Mouse (Mus musculus) heart, adult 18-20 months (tissue): Measurements from ENCODE around the gene Gm44502. TPM values are rescaled to one million over a fixed set of nuclear protein-coding genes. Genes with fewer than 3 reads are reported as not detected.
A peak's percentile ranks its signal among the peaks of the same experiment; 100 is the strongest.

ENCODE experiments used
- DNase-seq, 2 experiments: peaks; one replicate each; pipeline ENCODE4 v3.0.0; 2021 to 2022; ENCODE audit warnings: mixed read lengths in 1 of 2
- long read RNA-seq, 2 experiments: library from polyadenylated mRNA; stranded (forward); transcript quantifications; one replicate each; pipeline ENCODE4 v2.0.0; 2021
- total RNA-seq, 2 experiments: library from RNA; stranded (reverse); gene quantifications; 2 replicates each; pipeline ENCODE4 v1.2.3; 2021

Gm44502 gene
- 1 to 10 TPM; 4.6 to 5.0 TPM for total RNA-seq
- long read RNA-seq, experiment 1, partial matches to known transcripts = 7 of 11 reads
- long read RNA-seq, experiment 1, other reads (novel, unspliced or antisense) = 4 of 11 reads
- long read RNA-seq, experiment 2, partial matches to known transcripts = 14 of 18 reads
- long read RNA-seq, experiment 2, other reads (novel, unspliced or antisense) = 4 of 18 reads

DNA sequence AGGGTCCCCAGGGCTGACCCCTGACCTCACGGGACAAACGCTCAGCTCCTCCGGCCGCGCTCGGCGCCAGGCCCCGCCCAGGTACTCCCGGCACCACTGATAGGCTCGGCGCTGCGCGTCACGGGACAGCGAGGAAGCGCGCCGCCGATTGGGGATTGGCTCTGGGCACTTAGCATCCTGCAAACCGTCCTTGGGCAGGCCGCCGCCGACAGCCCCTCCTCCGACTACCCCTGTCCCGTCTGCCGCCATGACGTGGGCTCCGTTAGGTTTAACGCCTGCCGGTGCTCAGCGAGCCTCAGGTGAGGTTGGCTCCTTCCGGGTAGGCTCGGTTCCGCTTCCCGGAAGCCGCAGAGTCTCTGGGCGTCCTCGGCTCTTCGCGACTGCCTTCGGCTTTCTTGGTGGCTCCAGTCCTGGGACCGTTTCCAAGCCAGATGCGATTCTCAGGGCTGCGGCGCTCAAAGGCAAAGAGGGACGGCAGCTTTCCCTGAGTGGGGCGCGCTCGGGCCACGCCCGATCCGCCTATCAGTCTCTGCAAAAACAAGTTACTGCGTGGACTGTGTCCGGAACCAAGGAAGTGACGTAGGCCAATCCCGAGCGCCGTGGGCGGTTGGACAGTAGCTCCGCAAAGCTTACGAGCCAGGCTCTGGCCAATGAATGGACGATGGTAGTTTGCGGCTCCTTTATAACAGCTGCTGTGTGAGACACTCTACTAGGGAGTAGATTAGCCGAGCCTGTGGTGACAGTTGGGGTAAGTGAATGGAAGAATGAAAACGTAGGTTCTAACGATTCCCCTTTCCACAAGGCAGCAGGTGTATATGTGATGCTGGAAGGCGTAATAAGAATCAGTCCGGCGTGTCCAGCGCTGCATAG lies at the start of gene Gm44502, which contains the start of the genes C730034F03Rik and Chkb:
Gene Gm44502 (minus strand): TSS at position 345 of the 870 bp plus-strand sequence.
Gene C730034F03Rik (plus strand): TSS at position 238 of the 870 bp plus-strand sequence.
Gene Chkb (minus strand): TSS at position 557 of the 870 bp plus-strand sequence.
- DNase-seq = peak; percentile 93 to 96

DNA sequence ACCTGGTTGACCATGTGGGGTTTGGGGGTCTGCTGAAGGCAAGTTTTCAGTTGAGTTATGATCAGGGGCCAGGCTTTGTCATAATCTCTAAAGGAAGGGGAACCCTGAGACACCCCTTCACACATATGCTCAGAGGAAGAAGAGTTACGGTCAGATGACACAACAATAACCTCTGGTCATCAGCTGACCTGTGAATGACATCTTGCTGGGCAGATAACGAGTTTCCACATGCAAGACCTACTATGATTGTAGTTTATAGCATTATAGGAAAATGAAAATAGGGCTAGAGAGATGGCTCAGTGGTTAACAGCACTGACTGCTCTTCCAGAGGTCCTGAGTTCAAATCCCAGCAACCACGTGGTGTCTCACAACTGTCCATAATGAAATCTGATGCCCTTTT lies 49.1 kb upstream of the Gm44502 start:
- no peak for DNase-seq

DNA sequence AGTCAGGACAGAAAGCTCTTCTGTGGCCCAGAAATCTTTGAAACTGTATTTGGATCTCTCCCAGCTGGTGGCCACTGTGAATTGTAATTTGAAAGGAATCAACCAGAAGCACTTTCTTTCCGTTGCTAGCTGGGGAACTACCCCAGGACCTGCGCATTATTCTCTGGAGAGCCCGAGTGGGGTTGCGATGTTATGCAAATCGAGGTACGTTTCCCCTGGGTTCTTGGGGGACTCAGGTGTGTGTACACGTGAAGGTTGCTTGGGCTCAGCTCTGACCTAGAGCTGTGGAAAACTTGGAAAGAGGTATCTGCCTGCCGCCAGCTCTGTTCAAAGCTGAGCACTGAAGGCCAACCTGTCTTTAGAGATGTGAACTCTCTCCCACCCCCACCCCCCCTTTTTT lies 48.3 kb upstream of the Gm44502 start:
- DNase-seq = peak in 1 of 2 experiments; percentile 9

- peak; percentile 42 to 75 for DNase-seq
Observed at GRCm38 (mm10) chr15:89477091-89477491, 47.6 kb upstream of the Gm44502 start, which contains the start of gene Arsa. TSS of gene Arsa (minus strand) at chr15:89477425.

GRCm38 (mm10) chr15:89476475-89476815 lies 46.9 kb upstream of the Gm44502 start:
- no peak for DNase-seq

DNA sequence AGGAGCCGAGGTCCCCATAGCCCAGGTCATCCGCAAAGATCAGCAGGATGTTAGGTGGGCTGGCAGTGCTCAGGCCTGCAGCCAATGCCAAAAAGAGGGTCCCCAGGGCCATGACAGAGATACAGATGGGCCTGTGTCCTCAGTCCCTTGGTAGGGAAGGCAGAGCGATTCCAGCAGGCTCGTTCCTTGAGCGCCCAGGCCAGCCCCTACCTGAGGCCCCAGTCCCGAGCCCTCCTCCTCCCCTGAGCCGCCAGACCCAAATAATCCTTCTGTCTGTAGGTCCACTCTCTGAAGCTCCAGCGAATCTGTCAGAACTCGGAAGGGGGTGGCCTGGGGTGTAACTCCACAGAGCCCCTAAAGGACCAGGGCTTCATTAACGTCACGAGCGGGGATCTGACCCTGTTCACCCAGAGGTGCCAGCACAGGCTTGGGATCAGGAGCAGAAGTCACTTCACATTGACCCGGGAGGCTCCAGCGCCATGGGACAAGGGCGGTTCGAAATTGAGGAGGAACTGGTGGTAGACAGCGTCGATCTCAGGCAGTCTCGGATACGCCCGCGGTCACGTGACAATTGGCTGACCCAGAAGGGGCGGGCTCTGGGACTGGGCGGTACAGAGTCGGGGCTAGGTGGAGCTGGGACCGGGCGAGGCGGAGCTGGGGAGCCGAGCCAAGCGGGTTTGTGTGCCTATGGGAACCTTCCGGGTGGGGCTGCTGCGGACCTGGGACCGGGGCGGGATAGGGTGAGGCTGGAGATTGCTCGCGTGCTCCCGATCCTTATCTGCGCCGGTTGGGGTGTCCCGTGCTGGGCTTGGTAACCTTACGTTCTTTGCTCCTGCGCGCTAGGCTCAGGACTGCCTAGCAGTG lies 46.3 kb upstream of the Gm44502 start:
- DNase-seq = peak; percentile 97 to 98

DNA sequence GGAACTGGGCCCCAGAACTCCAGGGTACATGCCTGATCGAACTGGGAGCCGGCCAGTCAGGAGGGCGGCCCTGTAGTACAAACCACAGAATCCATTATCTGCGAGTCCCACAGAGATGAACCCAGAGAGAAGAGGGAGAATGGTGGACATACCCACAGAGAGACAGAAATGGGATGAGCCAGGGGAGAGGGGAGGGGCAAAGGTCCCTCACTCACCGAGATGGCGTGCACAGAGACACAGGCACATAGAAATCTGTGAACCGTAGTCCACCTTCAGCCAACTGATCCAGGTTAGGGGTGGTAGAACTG lies 45.8 kb upstream of the Gm44502 start:
- DNase-seq = no peak

DNA sequence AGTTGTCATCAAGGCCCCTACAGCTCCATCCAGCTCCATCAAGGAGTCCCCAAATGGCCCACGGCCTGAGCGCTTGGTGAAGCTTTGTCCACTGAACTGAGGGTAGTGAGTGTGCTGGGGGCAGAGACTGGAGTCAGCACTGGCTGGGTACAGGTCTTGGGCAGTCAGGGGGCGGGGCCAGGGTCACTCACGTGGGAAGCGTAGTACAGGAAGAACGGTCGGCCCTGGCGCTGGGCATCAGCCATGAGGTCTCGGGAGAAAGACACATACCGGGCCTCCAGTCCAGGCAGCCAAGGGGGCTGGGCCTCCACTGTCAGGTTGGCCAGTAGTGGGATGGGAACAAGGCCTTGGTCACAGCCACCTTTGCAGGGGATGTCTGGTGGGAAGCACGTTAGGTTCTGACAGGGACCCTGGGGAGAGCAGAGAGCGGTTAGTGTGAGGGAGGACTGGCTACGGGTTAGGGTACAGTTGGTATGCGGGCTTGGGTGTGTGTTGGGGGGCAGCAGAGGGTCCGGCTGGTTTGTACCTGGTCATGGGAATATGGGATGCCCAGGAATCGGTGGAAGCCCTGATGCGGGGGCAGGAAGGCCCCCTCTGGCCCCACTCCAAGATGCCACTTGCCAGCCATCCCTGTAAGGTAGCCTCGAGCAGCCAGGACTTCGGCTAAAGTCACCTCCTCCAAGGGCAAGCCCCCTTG lies 45.2 kb upstream of the Gm44502 start:
- peak in 1 of 2 experiments; percentile 13 for DNase-seq

- DNase-seq = no peak
Observed at GRCm38 (mm10) chr15:89473921-89474320, 44.4 kb upstream of the Gm44502 start.

- DNase-seq = peak in 1 of 2 experiments; percentile 10
Observed at GRCm38 (mm10) chr15:89473370-89473769, 43.9 kb upstream of the Gm44502 start.

GRCm38 (mm10) chr15:89471476-89471875 lies 42.0 kb upstream of the Gm44502 start:
- no peak for DNase-seq

- DNase-seq = peak in 1 of 2 experiments; percentile 33
Observed at GRCm38 (mm10) chr15:89468577-89468976, 39.1 kb upstream of the Gm44502 start.

DNA sequence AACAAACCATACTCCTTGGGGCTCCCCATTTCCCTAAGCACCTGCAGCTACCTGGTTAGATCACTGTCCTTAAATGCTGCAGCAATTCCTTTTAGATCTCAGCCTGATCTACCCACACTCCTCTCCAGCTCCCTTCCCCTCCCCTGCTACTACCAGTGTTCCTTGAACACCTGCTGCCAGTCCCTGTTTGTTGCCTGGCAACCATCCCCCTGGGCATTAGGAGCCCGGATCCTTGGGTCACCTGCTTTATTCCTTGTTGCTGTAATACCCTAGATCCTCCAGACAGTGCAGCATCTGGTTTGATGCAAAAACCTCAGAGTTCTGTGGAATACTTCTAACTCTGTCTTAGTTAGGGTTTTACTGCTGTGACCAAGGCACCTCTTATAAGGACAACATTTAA lies 35.6 kb upstream of the Gm44502 start:
- no peak for DNase-seq

- peak; percentile 36 to 42 for DNase-seq
Observed at GRCm38 (mm10) chr15:89463334-89464235, 34.1 kb upstream of the Gm44502 start.

- no peak for DNase-seq
Observed at GRCm38 (mm10) chr15:89462176-89462575, 32.7 kb upstream of the Gm44502 start.

GRCm38 (mm10) chr15:89461321-89461720 lies 31.8 kb upstream of the Gm44502 start:
- DNase-seq = no peak

GRCm38 (mm10) chr15:89460298-89460697 lies 30.8 kb upstream of the Gm44502 start:
- no peak for DNase-seq

GRCm38 (mm10) chr15:89459821-89460220 lies 30.3 kb upstream of the Gm44502 start:
- no peak for DNase-seq

DNA sequence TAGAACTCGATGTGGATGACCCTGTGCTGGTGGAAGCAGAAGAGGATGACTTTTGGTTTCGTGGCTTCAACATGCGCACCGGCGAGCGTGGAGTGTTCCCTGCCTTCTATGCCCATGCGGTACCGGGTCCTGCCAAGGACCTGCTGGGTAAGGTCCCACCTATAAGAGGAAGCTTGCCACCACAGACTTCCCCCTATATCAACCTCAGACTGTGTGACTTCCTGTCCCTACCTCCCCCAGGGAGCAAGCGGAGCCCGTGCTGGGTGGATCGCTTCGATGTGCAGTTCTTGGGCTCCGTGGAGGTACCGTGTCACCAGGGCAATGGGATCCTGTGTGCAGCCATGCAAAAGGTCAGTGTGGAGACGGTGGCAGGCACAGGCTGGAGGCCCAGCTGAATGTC lies 29.4 kb upstream of the Gm44502 start:
- DNase-seq = no peak

GRCm38 (mm10) chr15:89455642-89456041 lies 26.1 kb upstream of the Gm44502 start:
- no peak for DNase-seq

GRCm38 (mm10) chr15:89454857-89455256 lies 25.4 kb upstream of the Gm44502 start:
- no peak for DNase-seq
